Mouse (Mus musculus) liver, embryonic 15.5 days (tissue): ENCODE measurements at regions not wholly inside any gene's neighbourhood (a gene's known extent, or its start where the extent isn't known, plus 50 kb on each side); places are given as distances from the start of the nearest gene placed in this dataset.

Source experiments
- ATAC-seq: fragments of 200-750 bp; cut with Nextera tagmentation; 2 replicates; pipeline ENCODE4 v1.8.0; 2017; ENCODE audit warnings: moderate number of reproducible peaks, mild to moderate bottlenecking, moderate library complexity; ENCODE audit not compliant: insufficient read depth
- H3K27ac ChIP-seq: fragments of 300-500 bp; sonication (generic); replicated peaks from 2 replicates; pipeline ENCODE4 v1.5.1; 2015; ENCODE audit warnings: mild to moderate bottlenecking, inconsistent platforms
- H3K27me3 ChIP-seq: fragments of 300-500 bp; sonication (generic); 2 replicates; pipeline ENCODE4 v1.6.1; 2015; ENCODE audit warnings: mild to moderate bottlenecking, inconsistent platforms
- H3K36me3 ChIP-seq: fragments of 300-500 bp; sonication (generic); replicated peaks from 2 replicates; pipeline ENCODE4 v1.6.1; 2015; ENCODE audit warnings: moderate library complexity, mild to moderate bottlenecking, inconsistent platforms
- H3K4me1 ChIP-seq: fragments of 300-500 bp; sonication (generic); replicated peaks from 2 replicates; pipeline ENCODE4 v1.6.1; 2015; ENCODE audit warnings: inconsistent platforms
- H3K4me2 ChIP-seq: fragments of 300-500 bp; sonication (generic); 2 replicates; pipeline ENCODE4 v1.6.1; 2015; ENCODE audit warnings: moderate library complexity, mild to moderate bottlenecking, inconsistent platforms
- H3K4me3 ChIP-seq: fragments of 300-500 bp; sonication (generic); replicated peaks from 2 replicates; pipeline ENCODE4 v1.5.1; 2015; ENCODE audit warnings: mild to moderate bottlenecking, inconsistent platforms
- H3K9ac ChIP-seq: fragments of 300-500 bp; sonication (generic); 2 replicates; pipeline ENCODE4 v1.6.1; 2015; ENCODE audit warnings: moderate library complexity, mild to moderate bottlenecking, inconsistent platforms
- H3K9me3 ChIP-seq: fragments of 300-500 bp; sonication (generic); replicated peaks from 2 replicates; pipeline ENCODE4 v1.6.1; 2016; ENCODE audit warnings: inconsistent platforms
- WGBS: fragments of 180-500 bp; shearing (Covaris S2); methylation state at CpG from one replicate; pipeline ENCODE4 v1.1.7; 2015; ENCODE audit warnings: mixed read lengths; ENCODE audit not compliant: insufficient replicate concordance; 5-methylcytosine and 5-hydroxymethylcytosine counted together

DNA sequence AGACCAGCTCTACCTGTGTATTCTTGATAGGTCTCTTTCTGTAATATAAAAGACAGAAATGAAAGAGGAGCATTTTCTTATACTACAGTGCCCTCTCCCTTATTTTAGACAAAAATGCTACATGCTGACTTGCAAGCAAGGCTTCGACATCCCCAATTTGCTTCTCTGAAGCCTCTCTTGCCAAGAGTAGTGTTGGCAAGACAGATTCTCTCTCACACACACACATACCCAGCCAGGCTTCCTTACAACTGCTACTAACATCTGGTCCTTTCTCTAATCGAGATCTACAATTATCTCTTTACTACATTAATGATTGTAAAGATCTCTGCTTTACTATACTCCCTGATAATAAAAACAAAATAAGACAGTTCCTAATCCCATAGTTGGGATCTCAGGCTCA lies 87.5 kb upstream of the Daam1 start:
- Histone ChIP-seq H3K36me3 (no peaks in the 10 kb centered on the region), H3K4me2 (no peak overlapping the region), H3K9ac (no peak overlapping the region), H3K27me3 (no peaks in the 10 kb centered on the region), H3K4me1 (no peaks in the 10 kb centered on the region), H3K27ac (no peak overlapping the region), H3K9me3 (no peaks in the 10 kb centered on the region), H3K4me3 (no peak overlapping the region)
- 51% methylated on average over 2 of the region's 2 CpGs for WGBS
- no peak for ATAC-seq

- H3K36me3 ChIP-seq = no peaks in the 10 kb centered on the region
- no peaks in the 10 kb centered on the region for H3K9me3 ChIP-seq
- no peak overlapping the region for H3K9ac ChIP-seq
- no peak overlapping the region for H3K4me3 ChIP-seq
- H3K27me3 ChIP-seq = no peaks in the 10 kb centered on the region
- no peak overlapping the region for H3K27ac ChIP-seq
- no peak for ATAC-seq
- H3K4me1 ChIP-seq = no peaks in the 10 kb centered on the region
- no peak overlapping the region for H3K4me2 ChIP-seq
- 54% methylated on average over 6 of the region's 6 CpGs for WGBS
Observed at GRCm38 (mm10) chr12:71746011-71746410, 84.9 kb upstream of the Daam1 start.

GRCm38 (mm10) chr12:71747386-71747785 lies 83.5 kb upstream of the Daam1 start:
- Histone ChIP-seq H3K9ac (no peak overlapping the region), H3K27ac (no peak overlapping the region), H3K4me1 (no peaks in the 10 kb centered on the region), H3K4me2 (no peak overlapping the region), H3K27me3 (no peaks in the 10 kb centered on the region), H3K4me3 (no peak overlapping the region), H3K9me3 (no peaks in the 10 kb centered on the region), H3K36me3 (no peaks in the 10 kb centered on the region)
- 69% methylated on average over 10 of the region's 10 CpGs for WGBS
- no peak for ATAC-seq

DNA sequence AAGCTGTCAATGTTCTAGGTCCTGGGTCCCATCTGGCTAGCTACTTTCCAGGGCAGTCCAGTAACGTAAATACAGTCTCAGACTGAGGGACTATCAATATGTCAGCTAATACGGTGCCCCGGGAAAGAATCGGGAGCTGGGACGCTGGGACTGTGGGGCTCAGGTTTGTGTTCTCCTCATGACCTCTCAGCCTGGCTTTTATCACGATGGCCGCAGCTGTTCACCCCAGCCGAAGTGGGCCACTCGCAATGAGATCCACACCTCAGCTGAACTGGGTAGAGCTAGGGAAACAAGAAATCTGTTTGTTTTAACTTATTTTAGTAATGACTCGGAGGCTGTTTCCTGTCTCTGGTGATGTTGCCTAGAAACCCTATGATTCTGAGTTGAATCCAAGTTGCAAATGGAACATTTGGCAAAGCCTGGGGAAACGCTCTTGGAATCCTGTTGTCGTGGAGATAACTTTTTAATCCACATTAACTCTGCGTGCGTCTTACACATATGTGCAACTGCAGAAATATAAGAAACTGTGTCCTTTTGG lies 83.0 kb upstream of the Daam1 start:
- H3K4me1 ChIP-seq = no peaks in the 10 kb centered on the region
- no peaks in the 10 kb centered on the region for H3K9me3 ChIP-seq
- H3K27ac ChIP-seq = no peak overlapping the region
- ATAC-seq = no peak
- 66% methylated on average over 14 of the region's 14 CpGs for WGBS
- no peaks in the 10 kb centered on the region for H3K27me3 ChIP-seq
- H3K4me3 ChIP-seq = no peak overlapping the region
- H3K9ac ChIP-seq = no peak overlapping the region
- H3K4me2 ChIP-seq = no peak overlapping the region
- H3K36me3 ChIP-seq = no peaks in the 10 kb centered on the region

- H3K9me3 ChIP-seq = no peaks in the 10 kb centered on the region
- H3K27ac ChIP-seq = no peak overlapping the region
- H3K9ac ChIP-seq = no peak overlapping the region
- H3K4me1 ChIP-seq = no peaks in the 10 kb centered on the region
- H3K4me2 ChIP-seq = no peak overlapping the region
- no peak overlapping the region for H3K4me3 ChIP-seq
- 61% methylated on average over 4 of the region's 4 CpGs for WGBS
- H3K27me3 ChIP-seq = no peaks in the 10 kb centered on the region
- no peak for ATAC-seq
- H3K36me3 ChIP-seq = no peaks in the 10 kb centered on the region
Observed at GRCm38 (mm10) chr12:71748731-71749130, 82.1 kb upstream of the Daam1 start.

GRCm38 (mm10) chr12:71749668-71750067 lies 81.2 kb upstream of the Daam1 start:
- 63% methylated on average over 2 of the region's 2 CpGs for WGBS
- Histone ChIP-seq H3K9ac (no peak overlapping the region), H3K4me1 (no peaks in the 10 kb centered on the region), H3K27me3 (no peaks in the 10 kb centered on the region), H3K9me3 (no peaks in the 10 kb centered on the region), H3K4me3 (no peak overlapping the region), H3K4me2 (no peak overlapping the region), H3K36me3 (no peaks in the 10 kb centered on the region), H3K27ac (no peak overlapping the region)
- ATAC-seq = no peak

DNA sequence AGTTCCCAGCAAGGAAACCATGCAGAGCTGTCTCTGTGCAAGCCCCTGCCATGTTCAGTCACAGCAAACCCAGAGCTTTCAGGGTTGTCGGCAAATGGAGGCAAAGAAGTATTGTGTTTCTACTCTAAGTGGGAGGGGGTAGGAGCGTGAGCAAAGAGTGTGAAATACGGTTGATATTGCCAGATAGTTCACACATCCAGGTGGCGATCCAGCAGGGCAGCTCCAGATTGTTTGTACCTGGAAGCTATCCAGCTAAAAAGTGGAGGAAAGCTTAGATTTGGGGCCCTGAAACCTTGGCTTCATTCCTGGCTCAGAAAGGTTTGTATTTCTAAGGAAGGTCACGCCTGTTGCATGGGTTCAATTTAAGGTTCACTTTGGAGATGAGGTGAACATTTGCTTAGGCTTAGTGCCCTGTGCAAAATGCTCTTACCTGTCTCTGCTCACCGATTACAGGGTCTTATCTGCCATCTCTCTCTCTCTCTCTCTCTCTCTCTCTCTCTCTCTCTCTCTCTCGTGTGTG lies 78.1 kb upstream of the Daam1 start:
- Histone ChIP-seq H3K4me1 (no peaks in the 10 kb centered on the region), H3K4me2 (no peak overlapping the region), H3K27me3 (no peaks in the 10 kb centered on the region), H3K9ac (no peak overlapping the region), H3K36me3 (no peaks in the 10 kb centered on the region), H3K9me3 (no peaks in the 10 kb centered on the region), H3K27ac (no peak overlapping the region), H3K4me3 (no peak overlapping the region)
- WGBS = 49% methylated on average over 7 of the region's 7 CpGs
- no peak for ATAC-seq

- Histone ChIP-seq H3K27me3 (no peaks in the 10 kb centered on the region), H3K4me2 (no peak overlapping the region), H3K4me3 (no peak overlapping the region), H3K36me3 (no peaks in the 10 kb centered on the region), H3K4me1 (no peaks in the 10 kb centered on the region), H3K9me3 (no peaks in the 10 kb centered on the region), H3K27ac (no peak overlapping the region), H3K9ac (no peak overlapping the region)
- ATAC-seq = no peak
- WGBS = 64% methylated on average over 3 of the region's 3 CpGs
Observed at GRCm38 (mm10) chr12:71753276-71753675, 77.6 kb upstream of the Daam1 start.

GRCm38 (mm10) chr12:71763194-71763593 lies 67.7 kb upstream of the Daam1 start:
- Histone ChIP-seq H3K4me1 (no peaks in the 10 kb centered on the region), H3K36me3 (no peaks in the 10 kb centered on the region), H3K9me3 (no peaks in the 10 kb centered on the region), H3K4me2 (no peak overlapping the region), H3K4me3 (no peak overlapping the region), H3K27me3 (no peaks in the 10 kb centered on the region), H3K27ac (no peak overlapping the region), H3K9ac (no peak overlapping the region)
- ATAC-seq = no peak
- 44% methylated on average over 4 of the region's 4 CpGs for WGBS

DNA sequence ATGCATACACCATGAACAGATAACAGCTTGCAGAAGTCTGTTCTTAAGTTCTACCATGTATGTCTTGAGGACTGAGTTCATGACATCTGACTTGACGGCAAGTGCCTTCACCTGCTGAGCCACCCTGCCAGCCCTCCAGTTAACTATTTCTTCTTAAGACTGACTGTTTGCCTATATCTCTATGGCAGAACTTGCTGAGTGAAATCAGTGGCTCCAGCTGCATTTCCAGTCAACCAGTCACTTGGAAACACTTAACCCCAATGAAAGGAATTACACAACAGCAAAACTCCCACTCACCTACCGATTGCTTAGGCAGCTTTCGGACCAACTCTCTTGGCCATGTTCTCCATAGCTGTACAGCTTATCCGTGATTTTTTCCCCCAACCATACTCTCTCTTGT lies 64.8 kb upstream of the Daam1 start:
- no peaks in the 10 kb centered on the region for H3K36me3 ChIP-seq

DNA sequence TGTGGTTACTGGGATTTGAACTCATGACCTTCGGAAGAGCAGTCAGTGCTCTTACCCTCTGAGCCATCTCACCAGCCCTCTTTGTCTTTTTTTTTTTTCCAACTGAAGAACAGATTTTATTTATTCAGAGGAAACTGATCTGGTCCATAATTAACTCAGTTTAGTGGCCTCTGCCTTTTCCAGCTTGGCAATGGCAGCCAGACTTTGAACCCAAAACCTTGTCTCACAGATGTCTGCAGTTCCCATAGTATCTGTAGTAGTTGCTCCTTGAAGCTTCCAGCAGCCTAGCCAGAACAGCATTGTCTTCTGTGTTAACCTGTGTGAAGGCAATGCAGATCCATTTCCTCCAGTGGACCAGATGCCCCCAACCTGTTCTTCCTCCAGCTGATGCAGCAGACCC lies 64.2 kb upstream of the Daam1 start:
- H3K27ac ChIP-seq = no peak overlapping the region
- no peaks in the 10 kb centered on the region for H3K9me3 ChIP-seq
- H3K9ac ChIP-seq = no peak overlapping the region
- H3K4me1 ChIP-seq = 0 out of 2 replicates have a peak, but pooled peaks cover 2% of the 10 kb centered on the region
- ATAC-seq = no peak
- H3K4me3 ChIP-seq = no peak overlapping the region
- no peaks in the 10 kb centered on the region for H3K27me3 ChIP-seq
- 66% methylated on average over 1 of the region's 1 CpGs for WGBS
- H3K36me3 ChIP-seq = no peaks in the 10 kb centered on the region
- no peak overlapping the region for H3K4me2 ChIP-seq

More for the DNA sequence above, 64.8 kb upstream of the Daam1 start:
- Histone ChIP-seq H3K27ac (no peak overlapping the region), H3K9me3 (no peaks in the 10 kb centered on the region), H3K27me3 (no peaks in the 10 kb centered on the region), H3K4me3 (no peak overlapping the region), H3K4me1 (0 out of 2 replicates have a peak, but pooled peaks cover 2% of the 10 kb centered on the region), H3K9ac (no peak overlapping the region), H3K4me2 (no peak overlapping the region)
- no peak for ATAC-seq
- WGBS = 74% methylated on average over 4 of the region's 4 CpGs

DNA sequence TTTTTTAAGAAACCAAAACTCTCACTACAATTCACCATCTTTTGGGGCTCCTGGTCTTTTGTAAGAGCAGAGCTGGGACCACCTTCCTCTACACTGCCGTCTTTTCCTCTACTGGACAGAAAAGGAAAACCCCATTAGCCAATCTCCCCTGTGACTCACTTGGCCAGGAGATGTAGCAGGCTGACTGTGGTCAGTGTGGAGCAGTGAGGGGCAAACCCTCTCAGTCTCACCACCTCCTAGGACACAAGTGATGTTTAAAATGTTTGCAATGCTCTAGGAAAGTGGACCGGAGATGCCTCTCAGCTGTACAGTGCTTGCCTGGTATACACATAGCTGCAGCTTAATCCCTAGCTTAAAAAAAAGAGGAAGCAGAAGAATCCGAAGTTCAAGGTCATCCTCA lies 63.0 kb upstream of the Daam1 start:
- H3K27me3 ChIP-seq = no peaks in the 10 kb centered on the region; the same call in 1 of the 2 replicates
- H3K9me3 ChIP-seq = no peaks in the 10 kb centered on the region
- H3K9ac ChIP-seq = no peak overlapping the region
- 38% methylated on average over 3 of the region's 3 CpGs for WGBS
- no peak for ATAC-seq
- 0 out of 2 replicates have a peak, but pooled peaks cover 2% of the 10 kb centered on the region for H3K4me1 ChIP-seq
- H3K4me3 ChIP-seq = no peak overlapping the region
- H3K4me2 ChIP-seq = no peak overlapping the region
- no peak overlapping the region for H3K27ac ChIP-seq
- H3K36me3 ChIP-seq = no peaks in the 10 kb centered on the region
